Mouse (Mus musculus) heart, postnatal 36 days (tissue): ENCODE data around the gene Hist1h4c. TPM values are rescaled to one million over a fixed set of nuclear protein-coding genes. Genes with fewer than 3 reads are reported as not detected.
"Not testable (repeated sequence)": the region's sequence is repeated elsewhere in the genome, so short reads cannot be mapped to it uniquely, and the experiment has no call there.

ENCODE experiments used
- DNase-seq, 2 experiments: peaks; one replicate each; pipeline ENCODE4 v3.0.0; 2021 to 2022
- intact Hi-C: fragments of 180-260 bp; cut with DNase I; formaldehyde crosslinking; loops from one replicate; pipeline ENCODE4 v1.15.1; 2025
- total RNA-seq, 2 experiments: library from RNA; stranded (reverse); gene quantifications; 2 replicates each; pipeline ENCODE4 v1.2.3; 2021

The Hist1h4c gene
- total RNA-seq, 2 experiments from 2014 or later = 51.7 to 59.6 TPM

- intact Hi-C loops = loop anchor here (5.0 kb wide), 4 partner anchors 117 to 1657 kb away; partner anchors contain the start of genes Hist1h2af, Hist1h2ag, Hist1h2bj and Hist1h4d
- DNase-seq = no peak
Measured at GRCm38 (mm10) chr13:23699767-23700166, 1.5 kb upstream of the Hist1h4c start.

- intact Hi-C loops = loop anchor here (1.0 to 5.0 kb wide), 6 partner anchors 14 to 1657 kb away; partner anchors contain the start of genes Hist1h1e, Hist1h2af, Hist1h2ag and Hist1h2bj
Measured at GRCm38 (mm10) chr13:23698996-23699395, 742 bp upstream of the Hist1h4c start.

GRCm38 (mm10) chr13:23697491-23698299 is 559 bp downstream of the Hist1h4c start:
- intact Hi-C loops = loop anchor here (1.0 to 5.0 kb wide), 6 partner anchors 12 to 1655 kb away; partner anchors contain the start of genes Hist1h1e, Hist1h2af, Hist1h2ag and Hist1h2bj
- DNase-seq = peak in 1 of 2 experiments; percentile 45

More at GRCm38 (mm10) chr13:23698996-23699395, 742 bp upstream of the Hist1h4c start:
- no peak for DNase-seq

GRCm38 (mm10) chr13:23696061-23696474 is 2.2 kb downstream of the Hist1h4c start:
- no peak for DNase-seq
- intact Hi-C loops = loop anchor here (5.0 kb wide), 4 partner anchors 114 to 1654 kb away; partner anchors contain the start of genes Hist1h2af, Hist1h2ag, Hist1h2bj and Hist1h4d

GRCm38 (mm10) chr13:23695514-23695913 is 2.7 kb downstream of the Hist1h4c start, which contains the start of gene Hist1h1t:
Hist1h1t (plus strand) TSS chr13:23695814.
- no peak for DNase-seq
- intact Hi-C loops = loop anchor here (5.0 kb wide), 4 partner anchors 113 to 1653 kb away; partner anchors contain the start of genes Hist1h2af, Hist1h2ag, Hist1h2bj and Hist1h4d

GRCm38 (mm10) chr13:23694956-23695355 is 3.3 kb downstream of the Hist1h4c start:
- intact Hi-C loops = loop anchor here (5.0 kb wide), 4 partner anchors 113 to 1653 kb away; partner anchors contain the start of genes Hist1h2af, Hist1h2ag, Hist1h2bj and Hist1h4d
- DNase-seq = no peak

GRCm38 (mm10) chr13:23693856-23694440 is 4.3 kb downstream of the Hist1h4c start:
- intact Hi-C loops = no loop called here
- DNase-seq = no peak

- intact Hi-C loops = loop anchor here (10.0 kb wide), 2 partner anchors 1865 to 1905 kb away; partner anchors contain the start of genes Hist1h1b, Hist1h2an, Hist1h2bp and Hist1h3i
- no peak for DNase-seq
Measured at GRCm38 (mm10) chr13:23689459-23689858, 8.8 kb downstream of the Hist1h4c start.

- no peak for DNase-seq
- intact Hi-C loops = loop anchor here (10.0 kb wide), 2 partner anchors 1864 to 1904 kb away; partner anchors contain the start of genes Hist1h1b, Hist1h2an, Hist1h2bp and Hist1h3i
Measured at GRCm38 (mm10) chr13:23688956-23689355, 9.3 kb downstream of the Hist1h4c start.

- intact Hi-C loops = loop anchor here (10.0 kb wide), 2 partner anchors 1863 to 1903 kb away; partner anchors contain the start of genes Hist1h1b, Hist1h2an, Hist1h2bp and Hist1h3i
- DNase-seq = no peak
Measured at GRCm38 (mm10) chr13:23687907-23688306, 10.3 kb downstream of the Hist1h4c start.

GRCm38 (mm10) chr13:23687181-23687580 is 11.1 kb downstream of the Hist1h4c start:
- intact Hi-C loops = loop anchor here (10.0 kb wide), 2 partner anchors 1862 to 1902 kb away; partner anchors contain the start of genes Hist1h1b, Hist1h2an, Hist1h2bp and Hist1h3i
- no peak for DNase-seq

GRCm38 (mm10) chr13:23685966-23686365 is 12.3 kb downstream of the Hist1h4c start:
- intact Hi-C loops = loop anchor here (1.0 to 10.0 kb wide), 4 partner anchors 12 to 1901 kb away; partner anchors contain the start of genes Hist1h1b, Hist1h2an, Hist1h2bp and Hist1h3i
- DNase-seq = no peak

GRCm38 (mm10) chr13:23685121-23685861 is 13.0 kb downstream of the Hist1h4c start:
- intact Hi-C loops = loop anchor here (1.0 to 10.0 kb wide), 4 partner anchors 13 to 1900 kb away; partner anchors contain the start of genes Hist1h1b, Hist1h2an, Hist1h2bp and Hist1h3i
- DNase-seq = no peak

- intact Hi-C loops = loop anchor here (1.0 to 10.0 kb wide), 6 partner anchors 62 to 1967 kb away; partner anchors contain the start of genes Hist1h1b, Hist1h1e, Hist1h2ai and Hist1h2an
Measured at GRCm38 (mm10) chr13:23684295-23684945, 13.8 kb downstream of the Hist1h4c start.

GRCm38 (mm10) chr13:23683755-23684281 is 14.4 kb downstream of the Hist1h4c start, which contains the start of the genes Hist1h2ac and Hist1h2bc:
Hist1h2ac (minus strand) TSS chr13:23683948.
Hist1h2bc (plus strand) TSS chr13:23684199.
- DNase-seq = peak; percentile 79 to 84
- intact Hi-C loops = loop anchor here (1.0 to 10.0 kb wide), 6 partner anchors 62 to 1967 kb away; partner anchors contain the start of genes Hist1h1b, Hist1h1e, Hist1h2ai and Hist1h2an

More at GRCm38 (mm10) chr13:23684295-23684945, 13.8 kb downstream of the Hist1h4c start:
- peak; percentile 19 to 40 for DNase-seq

GRCm38 (mm10) chr13:23682947-23683754 is 15.1 kb downstream of the Hist1h4c start:
- not testable (repeated sequence) for DNase-seq
- intact Hi-C loops = loop anchor here (5.0 to 10.0 kb wide), 4 partner anchors 101 to 1966 kb away; partner anchors contain the start of genes Hist1h1b, Hist1h2ai, Hist1h2an and Hist1h2bl

GRCm38 (mm10) chr13:23682623-23682946 is 15.7 kb downstream of the Hist1h4c start:
- intact Hi-C loops = loop anchor here (5.0 to 10.0 kb wide), 4 partner anchors 100 to 1965 kb away; partner anchors contain the start of genes Hist1h1b, Hist1h2ai, Hist1h2an and Hist1h2bl
- no peak for DNase-seq
